Comparison of ENCODE assay signal across 8 mouse cellular contexts in genomic region chr4:120420685-120421084, GRCm38 (mm10). TPM values are rescaled to one million over a fixed set of nuclear protein-coding genes. Genes with fewer than 3 reads are reported as not detected.
DNase-seq lines count a peak whose midpoint lies in the region; ATAC-seq and TF ChIP-seq lines count a peak whose summit lies in the region.
"Had no signal": no experiment of that assay in that cellular context is flagged by ENCODE, and none has a peak within 500 bp of the region (broad histone marks: within the 10 kb centered on the region; RNA-seq: fewer than 3 reads in every experiment).

No protein-coding gene starts in this region.

- ATAC-seq in kidney, postnatal 0 days (replicated peaks; ENCODE audit: low FRiP score, low read depth), result peak; percentile 49
- no peak for ATAC-seq in stomach, postnatal 0 days (ENCODE audit: low FRiP score, low TSS enrichment)
- no peak for ATAC-seq in erythroid progenitor cell, adult 5-6 weeks (replicated peaks; ENCODE audit: low FRiP score, poor library complexity, severe bottlenecking)

- no peak for TF ChIP-seq CTCF in kidney, postnatal 0 days (IDR thresholded peaks at IDR 0.05; ENCODE audit: low read depth)
- TF ChIP-seq CTCF in stomach, postnatal 0 days (IDR thresholded peaks at IDR 0.05; ENCODE audit: low read depth), result no peak

- H3K9ac ChIP-seq in kidney, postnatal 0 days (ENCODE audit: low read depth, low read length), result no peak overlapping the region
- no peak overlapping the region for H3K9ac ChIP-seq in stomach, postnatal 0 days (ENCODE audit: low read length)
- H3K9ac ChIP-seq: liver, embryonic 14.5 days had no signal

- DNase-seq in right cerebral cortex, postnatal 4 days, result peak; percentile 20
- DNase-seq in right cerebral cortex, adult 2 months (ENCODE audit: low spot score in 2 of 2), result no peak
- DNase-seq in gastrocnemius, postnatal 25 days, result peak; percentile 61
- DNase-seq in kidney, postnatal 0 days (ENCODE audit: low spot score), result peak; percentile 81
- peak; percentile 29 for DNase-seq in stomach, postnatal 0 days (ENCODE audit: low spot score)
- no peak for DNase-seq in MN1 (ENCODE audit: low spot score)

- no peaks in the 10 kb centered on the region for H3K9me3 ChIP-seq in kidney, postnatal 0 days (replicated peaks; ENCODE audit: low read length)
- H3K9me3 ChIP-seq in stomach, postnatal 0 days (ENCODE audit: control insufficient read depth, low read length), result no peaks in the 10 kb centered on the region

- H3K27me3 ChIP-seq in kidney, postnatal 0 days (ENCODE audit: insufficient read depth, low read length), result no peaks in the 10 kb centered on the region
- no peaks in the 10 kb centered on the region for H3K27me3 ChIP-seq in stomach, postnatal 0 days (ENCODE audit: control insufficient read depth, insufficient read depth, low read length)

- no peak overlapping the region for H3K27ac ChIP-seq in kidney, postnatal 0 days
- no peak overlapping the region for H3K27ac ChIP-seq in stomach, postnatal 0 days (replicated peaks)
- H3K27ac ChIP-seq: liver, embryonic 14.5 days had no signal

- no peak for TF ChIP-seq EP300 in stomach, postnatal 0 days (optimal IDR thresholded peaks at IDR 0.05)

- H3K4me2 ChIP-seq in kidney, postnatal 0 days (ENCODE audit: low read length), result no peak overlapping the region
- H3K4me2 ChIP-seq in stomach, postnatal 0 days (replicated peaks; ENCODE audit: low read depth), result no peak overlapping the region

- H3K4me1 ChIP-seq in kidney, postnatal 0 days (replicated peaks; ENCODE audit: insufficient read depth, low read length), result 0 out of 2 replicates have a peak, but pooled peaks cover 7% of the 10 kb centered on the region
- 0 out of 2 replicates have a peak, but pooled peaks cover 4% of the 10 kb centered on the region for H3K4me1 ChIP-seq in stomach, postnatal 0 days (replicated peaks; ENCODE audit: control insufficient read depth, insufficient read depth)

- no peak overlapping the region for H3K4me3 ChIP-seq in kidney, postnatal 0 days (replicated peaks; ENCODE audit: low read depth, low read length)
- H3K4me3 ChIP-seq in stomach, postnatal 0 days (ENCODE audit: low read depth, low read length), result no peak overlapping the region

- no peaks in the 10 kb centered on the region for H3K36me3 ChIP-seq in kidney, postnatal 0 days (ENCODE audit: insufficient read depth, low read length)
- H3K36me3 ChIP-seq in stomach, postnatal 0 days (ENCODE audit: control insufficient read depth, insufficient read depth, low read length), result no peaks in the 10 kb centered on the region

RNA-seq across cellular contexts. Expression of gene Scmh1, which starts 15.6 kb away (rescaled TPM):
- 10 to 100 TPM; 36.4 to 39.8 TPM for total RNA-seq in gastrocnemius, postnatal 25 days (2021)
- 26.1 and 30.8 TPM in 2 replicates for polyA plus RNA-seq in kidney, postnatal 0 days (2015; fragmentation: Nextera tagmentation; extraction: Ambion mirVana)
- 35.6 and 38.7 TPM in 2 replicates for polyA plus RNA-seq in stomach, postnatal 0 days (2015; fragmentation: Nextera tagmentation; extraction: Ambion mirVana)
- total RNA-seq in erythroid progenitor cell, adult 5-6 weeks (2015; ENCODE audit: low replicate concordance), result 23.9 and 31.7 TPM in 2 replicates
- 7.6 and 11.4 TPM in 2 replicates for total RNA-seq in erythroid progenitor cell, adult 5-6 weeks (2017; ENCODE audit: low replicate concordance)

Comparison
In these comparisons a context has a peak if more than half of its experiments do, and no peak if none do; other contexts are left out.
1. DNase-seq: peak in right cerebral cortex, postnatal 4 days (single experiment), gastrocnemius, postnatal 25 days (single experiment), kidney, postnatal 0 days (single experiment) and stomach, postnatal 0 days (single experiment); none in right cerebral cortex, adult 2 months (0 of 2) and MN1 (single experiment).